Mouse (Mus musculus) Patski (cell line): ENCODE data around the gene Mindy4. TPM values are rescaled to one million over a fixed set of nuclear protein-coding genes. Genes with fewer than 3 reads are reported as not detected.

Source experiments
- ATAC-seq: fragments of 100-300 bp; one replicate; pipeline ENCODE4 v1.8.0; 2021
- CTCF ChIA-PET: fragments of 350-600 bp; sonication (Branson Sonifier 250); formaldehyde crosslinking; loops from one replicate; lab custom pipeline; 2022; ENCODE audit warnings: inconsistent platforms; lab: Charles Lee
- POLR2A ChIA-PET: fragments of 350-600 bp; sonication (Branson Sonifier 250); formaldehyde crosslinking; loops from one replicate; lab custom pipeline; 2022; ENCODE audit warnings: antibody characterized with exemption, inconsistent platforms; lab: Charles Lee
- DNase-seq: peaks from one replicate; pipeline ENCODE4 v3.0.0-alpha.2; 2011; ENCODE audit warnings: low read depth, low spot score
- H3K27me3 ChIP-seq: fragments of 371-371 bp; one replicate; pipeline ENCODE4 v1.5.1; 2021
- CTCF ChIP-seq: fragments of 100-300 bp; IDR thresholded peaks from one replicate; pipeline ENCODE4 v1.5.1; 2021
- in situ Hi-C: fragments of 300-500 bp; cut with MboI; formaldehyde crosslinking; loops from 3 replicates; pipeline ENCODE4 v1.11.1; 2018; ENCODE audit warnings: low pct_unique_long_range_greater_than_20kb, mixed read lengths
- polyA plus RNA-seq: library from polyadenylated mRNA; unstranded; gene quantifications from one replicate; pipeline ENCODE4 v1.2.3, GENCODE M21; 2021

Gene Mindy4
- polyA plus RNA-seq, 1 experiment from 2014 or later = 26.0 TPM

DNA sequence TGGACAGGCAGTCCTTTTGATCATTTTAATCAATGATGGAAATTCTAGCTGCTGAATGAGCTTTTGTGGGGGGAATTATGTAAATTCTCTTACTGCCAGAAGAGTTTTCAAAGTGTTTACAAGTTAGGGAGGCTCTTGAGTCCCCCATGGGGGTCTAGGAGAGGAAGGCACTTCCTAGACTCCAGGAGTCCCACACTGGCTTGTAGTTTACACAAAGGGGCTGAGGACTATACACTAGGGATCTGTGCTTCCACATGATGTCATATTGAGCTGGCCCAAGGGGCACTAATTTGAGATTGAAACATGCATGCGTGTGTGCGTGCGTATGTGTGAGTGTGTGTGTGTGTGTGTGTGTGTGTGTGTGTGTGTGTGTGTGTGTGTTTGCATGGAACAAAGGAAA lies 748 bp downstream of the Mindy4 start:
- no peak for TF ChIP-seq CTCF
- DNase-seq = no peak
- ChIA-PET CTCF (interaction anchor here (0.8 kb wide), 2 partner anchors 28 to 30 kb away, joined by 3 read pairs; no protein-coding TSS in a partner anchor), POLR2A (no interaction called here)
- no peaks in the 10 kb centered on the region for H3K27me3 ChIP-seq
- in situ Hi-C loops = no loop called here
- ATAC-seq = no peak

DNA sequence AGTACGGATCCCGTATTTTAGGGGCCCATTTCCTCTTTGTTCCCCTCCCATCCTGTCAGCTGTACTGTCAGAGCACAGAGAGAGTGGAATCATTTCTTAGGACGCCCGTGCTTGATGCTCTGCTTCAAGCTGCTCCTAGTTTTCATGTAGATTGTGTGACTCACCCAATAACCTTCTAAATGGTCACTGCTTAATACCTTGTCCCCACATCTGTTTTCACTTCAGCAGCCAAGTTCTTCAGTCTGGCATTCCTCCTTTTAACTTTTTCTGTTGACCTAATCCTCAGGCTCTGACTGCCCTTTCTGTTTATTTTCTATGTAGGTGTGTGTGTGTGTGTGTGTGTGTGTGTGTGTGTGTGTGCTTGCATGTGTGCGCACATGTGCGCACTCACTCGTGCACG lies 4.6 kb downstream of the Mindy4 start:
- H3K27me3 ChIP-seq = no peaks in the 10 kb centered on the region
- ATAC-seq (no peak), DNase-seq (no peak)
- ChIA-PET POLR2A (no interaction called here), CTCF (interaction anchor here (0.8 kb wide), 1 partner anchor 179 kb away, joined by 3 read pairs; no protein-coding TSS in a partner anchor)
- in situ Hi-C loops = no loop called here
- no peak for TF ChIP-seq CTCF

DNA sequence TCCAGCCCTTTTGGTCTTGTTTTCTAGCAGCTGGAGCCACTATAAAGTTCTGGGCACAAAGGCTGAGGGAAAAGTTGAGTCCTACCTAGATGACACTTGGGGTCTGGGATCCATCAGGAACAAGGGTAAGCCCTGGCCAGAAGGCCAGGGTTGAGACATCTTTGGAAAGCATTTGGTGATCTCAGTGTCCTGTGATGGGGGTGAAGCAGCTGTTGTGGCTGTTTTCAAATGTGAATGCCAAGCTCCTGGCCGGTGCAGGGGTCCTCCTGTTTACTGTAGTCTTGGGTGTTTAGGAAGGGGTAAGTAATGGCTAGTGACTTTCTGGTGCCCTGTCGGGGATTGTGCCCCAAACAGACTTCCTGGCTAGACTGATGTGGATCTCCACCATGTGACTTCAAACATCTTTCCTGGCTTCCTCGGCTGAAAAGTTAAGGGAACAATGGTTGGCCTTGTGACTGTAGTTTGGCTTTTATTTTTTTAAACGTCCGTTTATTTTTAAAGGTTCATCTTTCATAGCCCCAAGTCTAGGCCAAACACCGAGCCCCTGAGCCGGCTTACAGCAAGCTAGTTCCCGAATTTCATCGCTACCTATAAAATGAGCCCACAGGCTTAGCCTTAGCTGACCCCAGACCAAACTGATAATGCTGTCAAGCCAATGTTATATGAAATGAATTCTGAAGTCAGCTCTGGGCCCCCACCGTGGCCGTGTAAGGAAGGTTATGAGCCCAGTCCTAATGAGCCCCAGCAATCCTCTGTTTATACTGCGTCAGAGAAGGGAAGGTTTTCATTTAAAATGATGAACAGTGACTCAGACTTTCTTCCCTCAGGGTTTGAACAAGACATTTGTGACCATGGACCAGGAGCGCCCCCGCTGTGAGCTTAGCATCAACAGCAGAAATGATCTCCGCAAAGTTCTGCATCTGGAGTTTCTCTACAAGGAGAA lies 7.5 kb downstream of the Mindy4 start:
- in situ Hi-C loops = no loop called here
- ChIA-PET CTCF (no interaction called here), POLR2A (interaction anchor here (0.6 kb wide), 1 partner anchor 472 kb away, joined by 3 read pairs; no protein-coding TSS in a partner anchor)
- TF ChIP-seq CTCF = no peak
- H3K27me3 ChIP-seq = no peaks in the 10 kb centered on the region
- DNase-seq (no peak), ATAC-seq (no peak)

DNA sequence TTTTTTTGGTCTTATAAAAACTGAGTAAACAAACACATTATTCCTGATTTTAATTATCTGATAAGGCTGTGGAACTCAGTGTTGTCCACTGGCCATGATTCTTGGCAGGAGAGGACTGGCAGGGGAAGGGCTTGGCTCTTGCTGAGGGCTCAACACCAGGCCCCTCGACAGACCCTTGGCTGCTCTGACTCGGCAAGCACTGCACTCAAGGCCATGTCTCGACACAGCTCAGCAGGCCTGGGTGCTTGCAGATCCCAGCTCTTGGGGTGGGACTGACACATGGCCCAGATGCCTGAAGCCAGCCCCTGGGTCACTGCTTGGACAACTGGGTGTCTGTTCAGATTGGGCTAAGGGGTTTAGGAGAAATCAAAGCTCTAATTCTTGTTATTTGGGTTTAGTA lies 11.4 kb downstream of the Mindy4 start:
- in situ Hi-C loops = no loop called here
- ChIA-PET CTCF (no interaction called here), POLR2A (interaction anchor here (0.6 kb wide), 2 partner anchors 26 to 627 kb away, joined by 3 to 6 read pairs; no protein-coding TSS in a partner anchor)
- ATAC-seq (no peak), DNase-seq (no peak)
- no peak for TF ChIP-seq CTCF
- no peaks in the 10 kb centered on the region for H3K27me3 ChIP-seq

DNA sequence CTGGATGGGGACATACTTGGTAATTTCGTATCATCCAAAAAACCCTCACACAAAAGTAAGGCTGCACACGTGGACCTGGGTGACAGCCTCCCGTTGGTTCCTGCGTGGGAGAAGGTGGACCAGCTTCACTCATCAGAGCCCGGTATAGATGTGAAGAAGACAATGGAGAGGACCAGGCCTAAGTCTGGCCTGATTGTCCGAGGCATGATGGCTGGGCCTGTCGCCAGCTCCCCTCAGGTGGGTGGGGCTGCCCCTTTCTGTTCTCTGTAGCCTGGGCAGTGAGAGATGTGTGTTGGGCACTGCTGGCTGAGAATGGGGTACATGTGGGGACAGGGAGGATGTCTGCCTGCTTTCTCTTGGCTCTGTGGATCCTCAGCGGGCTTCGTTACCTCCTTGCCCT lies 15.0 kb downstream of the Mindy4 start:
- DNase-seq (no peak), ATAC-seq (no peak)
- ChIA-PET POLR2A (no interaction called here), CTCF (no interaction called here)
- TF ChIP-seq CTCF = no peak
- in situ Hi-C loops = no loop called here
- H3K27me3 ChIP-seq = no peaks in the 10 kb centered on the region

DNA sequence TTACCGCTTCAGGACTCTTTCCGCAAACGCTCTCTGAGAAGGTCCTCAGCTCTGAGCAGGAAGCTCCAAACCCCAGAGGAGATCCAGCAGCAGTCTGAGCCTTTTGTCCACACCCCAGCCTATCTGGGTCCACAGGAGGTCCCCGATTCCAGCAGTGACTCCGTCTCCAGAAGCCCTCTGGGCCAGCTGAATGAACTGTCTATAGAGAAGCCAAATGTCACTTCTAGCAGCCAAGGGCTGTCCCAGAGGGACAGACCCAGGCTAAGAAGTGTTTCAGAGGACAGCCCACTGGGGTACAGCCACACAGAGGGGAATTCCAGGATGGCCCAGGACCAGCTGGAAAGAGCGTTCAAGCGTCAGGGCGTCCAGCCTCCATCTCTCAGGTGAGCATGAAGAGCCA lies 20.8 kb downstream of the Mindy4 start:
- ATAC-seq (no peak), DNase-seq (no peak)
- TF ChIP-seq CTCF = no peak
- ChIA-PET CTCF (interaction anchor here (1.2 kb wide), 1 partner anchor 18 kb away, joined by 3 read pairs; no protein-coding TSS in a partner anchor), POLR2A (no interaction called here)
- in situ Hi-C loops = no loop called here
- H3K27me3 ChIP-seq = no peaks in the 10 kb centered on the region

DNA sequence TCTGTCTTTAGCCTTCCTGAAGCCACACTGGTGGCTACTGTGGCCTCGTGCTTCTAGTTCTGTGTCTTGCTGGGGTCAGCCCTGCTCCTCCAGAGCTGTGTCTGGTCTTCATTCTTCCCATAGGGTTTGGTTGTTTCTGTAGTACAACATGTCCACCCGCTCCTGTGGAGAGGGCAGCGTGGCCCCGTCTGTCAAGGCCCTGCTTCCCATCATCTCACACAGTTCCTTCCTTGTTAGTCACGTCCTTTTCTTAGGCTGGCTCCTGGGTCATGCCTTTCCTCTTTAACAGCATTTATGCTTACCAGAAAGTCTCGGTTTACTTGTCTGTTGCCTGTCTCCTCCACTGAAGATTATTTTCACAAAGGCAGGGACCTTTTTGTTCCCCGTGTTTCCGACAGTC lies 26.9 kb downstream of the Mindy4 start:
- ChIA-PET CTCF (interaction anchor here (5.9 kb wide), 1 partner anchor 153 kb away, joined by 58 read pairs; no protein-coding TSS in a partner anchor), POLR2A (interaction anchor here (1.1 kb wide), 1 partner anchor 10 kb away, joined by 3 read pairs; no protein-coding TSS in a partner anchor)
- no peak for DNase-seq
- no peak for TF ChIP-seq CTCF
- ATAC-seq = no peak
- in situ Hi-C loops = loop anchor here (25.0 kb wide), 1 partner anchor 707 kb away; no protein-coding TSS in a partner anchor
- H3K27me3 ChIP-seq = no peaks in the 10 kb centered on the region

DNA sequence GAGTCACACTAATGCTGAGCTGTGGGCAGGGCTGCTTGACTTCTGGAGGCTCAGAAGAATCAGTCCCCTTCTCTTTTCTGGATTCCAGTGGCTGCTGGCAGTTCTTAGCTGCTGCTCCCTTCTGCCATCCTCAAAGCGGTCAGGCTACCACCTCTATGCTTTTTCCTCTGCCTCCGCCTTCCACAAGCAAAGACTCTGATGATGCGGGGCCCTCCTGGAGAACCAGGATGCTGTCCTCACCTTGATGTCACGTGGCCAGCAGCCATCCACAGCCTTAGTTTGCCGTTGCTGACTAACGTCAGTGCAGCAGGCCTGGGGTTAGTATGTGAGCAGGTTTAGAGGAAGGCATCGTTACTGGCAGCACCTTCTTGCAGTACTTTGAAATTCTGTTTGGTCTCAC lies 28.9 kb downstream of the Mindy4 start:
- DNase-seq = no peak
- ChIA-PET POLR2A (interaction anchor here (0.9 kb wide), 1 partner anchor 150 kb away, joined by 4 read pairs; no protein-coding TSS in a partner anchor), CTCF (interaction anchor here (0.7 to 5.9 kb wide), 18 partner anchors 9 to 273 kb away, joined by 3 to 58 read pairs (median 4); no protein-coding TSS in a partner anchor)
- TF ChIP-seq CTCF = no peak
- in situ Hi-C loops = loop anchor here (25.0 kb wide), 1 partner anchor 705 kb away; no protein-coding TSS in a partner anchor
- no peaks in the 10 kb centered on the region for H3K27me3 ChIP-seq
- ATAC-seq = no peak

DNA sequence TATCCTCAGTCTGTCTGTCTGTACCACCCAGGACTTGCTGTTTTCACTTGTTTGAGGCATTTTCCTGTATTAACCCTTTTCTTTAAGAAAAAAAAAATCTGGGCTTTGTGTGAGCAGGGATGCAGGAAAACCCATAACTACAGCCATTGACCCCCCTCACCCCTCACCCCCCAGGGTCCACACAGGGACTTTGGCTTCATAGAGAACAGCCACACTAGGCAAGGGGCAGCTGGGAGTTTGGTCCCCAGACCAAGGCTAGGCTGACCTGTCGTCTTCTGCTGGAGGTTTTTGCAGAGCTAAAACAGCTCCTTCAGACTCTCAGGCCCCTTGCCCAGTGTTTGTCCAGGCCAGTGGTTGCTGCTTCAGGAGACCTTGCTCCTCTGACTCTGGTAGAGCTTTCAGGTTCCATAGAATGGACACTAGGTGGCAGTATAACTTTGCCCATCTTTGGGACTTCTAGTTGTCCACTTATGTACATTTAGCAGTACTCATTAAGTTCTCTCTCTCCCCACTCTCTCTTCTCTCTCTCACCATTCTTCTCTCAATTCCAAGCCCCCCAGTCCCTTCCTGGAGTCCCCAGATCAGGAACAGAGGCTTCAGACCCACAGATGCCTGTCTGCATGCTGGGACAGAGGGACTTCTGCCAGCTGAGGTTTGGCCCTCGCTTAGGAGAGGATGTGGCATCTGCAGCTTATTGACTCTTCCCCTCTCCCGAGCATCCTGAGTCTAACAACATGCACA lies 29.5 kb downstream of the Mindy4 start:
- ATAC-seq (peak; percentile 70), DNase-seq (peak; percentile 35)
- peak; percentile 77 for TF ChIP-seq CTCF
- in situ Hi-C loops = loop anchor here (25.0 kb wide), 1 partner anchor 705 kb away; no protein-coding TSS in a partner anchor
- CTCF ChIA-PET = interaction anchor here (0.7 to 5.9 kb wide), 20 partner anchors 9 to 273 kb away, joined by 3 to 58 read pairs (median 4); no protein-coding TSS in a partner anchor
- POLR2A ChIA-PET = interaction anchor here (0.6 to 0.9 kb wide), 2 partner anchors 149 to 347 kb away, joined by 3 to 4 read pairs; no protein-coding TSS in a partner anchor
- H3K27me3 ChIP-seq = no peaks in the 10 kb centered on the region

DNA sequence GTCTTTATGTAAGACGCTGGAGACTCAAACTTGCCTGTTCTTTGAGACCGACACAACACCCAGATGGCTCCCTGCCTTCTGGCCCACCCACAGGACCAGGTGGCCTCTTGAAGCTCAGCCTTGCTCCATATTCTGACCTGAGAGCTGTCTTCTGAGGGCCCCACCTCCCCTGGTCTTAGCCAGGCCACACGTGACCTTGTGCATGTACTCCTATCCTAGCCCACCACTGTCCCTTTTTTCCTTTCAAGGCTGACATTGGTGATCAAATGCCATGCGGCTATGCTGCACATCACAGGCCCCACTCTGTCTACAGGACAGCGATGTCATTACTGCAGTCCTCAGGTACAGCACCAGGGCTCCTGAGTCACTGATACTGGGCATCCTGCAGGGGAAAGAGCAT lies 30.1 kb downstream of the Mindy4 start:
- POLR2A ChIA-PET = no interaction called here
- ATAC-seq = no peak
- no peak for TF ChIP-seq CTCF
- H3K27me3 ChIP-seq = no peaks in the 10 kb centered on the region
- in situ Hi-C loops = loop anchor here (25.0 kb wide), 1 partner anchor 704 kb away; no protein-coding TSS in a partner anchor
- DNase-seq = no peak
- CTCF ChIA-PET = interaction anchor here (0.8 to 5.9 kb wide), 14 partner anchors 9 to 272 kb away, joined by 3 to 58 read pairs (median 5); no protein-coding TSS in a partner anchor
